Mouse (Mus musculus) liver, embryonic 14.5 days (tissue): ENCODE data around the gene Mlkl.

Experiments used
- CTCF ChIP-seq: IDR thresholded peaks from 2 replicates; pipeline ENCODE4 v1.5.1; 2016; ENCODE audit warnings: antibody characterized with exemption, low read depth, control low read depth
- EP300 ChIP-seq: IDR thresholded peaks from 2 replicates; pipeline ENCODE4 v1.6.1; 2016; ENCODE audit warnings: antibody characterized with exemption, low read depth

- TF ChIP-seq CTCF (no peak), EP300 (no peak)
Observed at GRCm38 (mm10) chr8:111375192-111375591, 37.2 kb upstream of the Mlkl start.
